Mouse (Mus musculus) kidney, adult 2 months (tissue): Measurements from ENCODE around the gene Csrnp2. TPM values are rescaled to one million over a fixed set of nuclear protein-coding genes. Genes with fewer than 3 reads are reported as not detected.

Source experiments
- DNase-seq: peaks from one replicate; pipeline ENCODE4 v3.0.0; 2021
- H3K27ac ChIP-seq: fragments of 200-500 bp; 2 replicates; pipeline ENCODE4 v1.5.1; 2012; ENCODE audit warnings: low read depth, low read length, control low read depth, inconsistent platforms; ENCODE audit not compliant: insufficient read depth
- H3K27me3 ChIP-seq: fragments of 200-500 bp; replicated peaks from 2 replicates; pipeline ENCODE4 v1.6.1; 2012; ENCODE audit warnings: mild to moderate bottlenecking, moderate library complexity, low read length, inconsistent platforms; ENCODE audit not compliant: control insufficient read depth, insufficient read depth
- H3K36me3 ChIP-seq: fragments of 200-500 bp; 2 replicates; pipeline ENCODE4 v1.6.1; 2012; ENCODE audit warnings: mild to moderate bottlenecking, moderate library complexity, low read length, inconsistent platforms; ENCODE audit not compliant: control insufficient read depth, insufficient read depth
- H3K4me1 ChIP-seq: fragments of 200-500 bp; 2 replicates; pipeline ENCODE4 v1.6.1; 2011; ENCODE audit warnings: low read length; ENCODE audit not compliant: control insufficient read depth, insufficient read depth
- H3K4me3 ChIP-seq: fragments of 200-500 bp; 2 replicates; pipeline ENCODE4 v1.5.1; 2011; ENCODE audit warnings: mild to moderate bottlenecking, low read depth, low read length, control low read depth; ENCODE audit not compliant: insufficient read depth
- CTCF ChIP-seq: fragments of 200-500 bp; conservative IDR thresholded peaks from 2 replicates; pipeline ENCODE4 v1.5.1; 2011; ENCODE audit warnings: low read depth, mild to moderate bottlenecking, control low read depth, low read length, moderate library complexity, mixed read lengths; ENCODE audit not compliant: insufficient read depth, insufficient read length
- POLR2A ChIP-seq: fragments of 200-500 bp; IDR thresholded peaks from one replicate; pipeline ENCODE4 v1.6.1; 2011; ENCODE audit warnings: low read depth, low read length, control low read depth
- WGBS: fragments of 180-500 bp; shearing (Covaris S2); methylation state at CpG from one replicate; pipeline ENCODE4 v1.1.7; 2018; 5-methylcytosine and 5-hydroxymethylcytosine counted together
- polyA plus RNA-seq: library from polyadenylated mRNA; depleted of rRNA; stranded (reverse); fragments of >200 nt; gene quantifications from 2 replicates; pipeline ENCODE4 v1.2.3, GENCODE M21; 2012

Csrnp2 gene
- polyA plus RNA-seq, 1 experiment, result 2.7 TPM

- Histone ChIP-seq H3K27me3 (no peaks in the 10 kb centered on the region), H3K4me1 (no peaks in the 10 kb centered on the region), H3K27ac (no peak overlapping the region), H3K36me3 (peaks cover 2% of the 10 kb centered on the region; the same call in 1 of the 2 replicates), H3K4me3 (no peak overlapping the region)
- TF ChIP-seq CTCF (no peak), POLR2A (no peak)
- 62% methylated on average over 10 of the region's 10 CpGs for WGBS
- DNase-seq, result no peak
These were observed 16.9 kb downstream of the Csrnp2 start for GRCm38 (mm10) chr15:100478351-100478750.

GRCm38 (mm10) chr15:100473926-100474503 is 21.3 kb downstream of the Csrnp2 start:
- WGBS, result 78% methylated on average over 7 of the region's 7 CpGs
- DNase-seq, result no peak
- Histone ChIP-seq H3K27ac (no peak overlapping the region), H3K4me1 (peaks cover 10% of the 10 kb centered on the region; the same call in 1 of the 2 replicates), H3K36me3 (no peaks in the 10 kb centered on the region), H3K27me3 (no peaks in the 10 kb centered on the region), H3K4me3 (no peak overlapping the region)
- no peak for TF ChIP-seq POLR2A
- no peak for TF ChIP-seq CTCF

- Histone ChIP-seq H3K4me3 (no peak overlapping the region), H3K36me3 (no peaks in the 10 kb centered on the region), H3K27me3 (no peaks in the 10 kb centered on the region), H3K27ac (no peak overlapping the region), H3K4me1 (peaks cover 13% of the 10 kb centered on the region; the same call in 1 of the 2 replicates)
- TF ChIP-seq POLR2A (no peak), CTCF (no peak)
- 40% methylated on average over 10 of the region's 10 CpGs for WGBS
- peak; percentile 62 for DNase-seq
These were observed 25.3 kb downstream of the Csrnp2 start for GRCm38 (mm10) chr15:100470037-100470436.

DNA sequence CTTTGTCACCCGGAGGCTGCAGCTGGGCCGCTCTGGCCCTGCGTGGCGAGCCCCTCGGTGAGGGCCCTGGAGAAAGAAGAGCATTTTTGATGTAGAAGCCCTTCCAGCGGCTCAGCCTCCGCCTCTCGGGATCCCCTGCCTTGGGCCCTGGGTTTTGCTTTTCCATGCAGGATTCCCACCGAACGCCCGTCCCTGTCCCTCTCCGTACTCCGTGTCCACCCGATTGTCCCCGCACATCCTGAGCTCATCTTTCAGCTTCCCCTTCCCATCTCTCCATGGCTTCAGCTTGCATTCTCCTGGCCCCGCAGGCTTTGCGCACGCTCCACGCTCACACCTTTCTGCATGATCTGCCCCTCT is 26.1 kb downstream of the Csrnp2 start:
- under 1% methylated on average over 19 of the region's 19 CpGs for WGBS

DNA sequence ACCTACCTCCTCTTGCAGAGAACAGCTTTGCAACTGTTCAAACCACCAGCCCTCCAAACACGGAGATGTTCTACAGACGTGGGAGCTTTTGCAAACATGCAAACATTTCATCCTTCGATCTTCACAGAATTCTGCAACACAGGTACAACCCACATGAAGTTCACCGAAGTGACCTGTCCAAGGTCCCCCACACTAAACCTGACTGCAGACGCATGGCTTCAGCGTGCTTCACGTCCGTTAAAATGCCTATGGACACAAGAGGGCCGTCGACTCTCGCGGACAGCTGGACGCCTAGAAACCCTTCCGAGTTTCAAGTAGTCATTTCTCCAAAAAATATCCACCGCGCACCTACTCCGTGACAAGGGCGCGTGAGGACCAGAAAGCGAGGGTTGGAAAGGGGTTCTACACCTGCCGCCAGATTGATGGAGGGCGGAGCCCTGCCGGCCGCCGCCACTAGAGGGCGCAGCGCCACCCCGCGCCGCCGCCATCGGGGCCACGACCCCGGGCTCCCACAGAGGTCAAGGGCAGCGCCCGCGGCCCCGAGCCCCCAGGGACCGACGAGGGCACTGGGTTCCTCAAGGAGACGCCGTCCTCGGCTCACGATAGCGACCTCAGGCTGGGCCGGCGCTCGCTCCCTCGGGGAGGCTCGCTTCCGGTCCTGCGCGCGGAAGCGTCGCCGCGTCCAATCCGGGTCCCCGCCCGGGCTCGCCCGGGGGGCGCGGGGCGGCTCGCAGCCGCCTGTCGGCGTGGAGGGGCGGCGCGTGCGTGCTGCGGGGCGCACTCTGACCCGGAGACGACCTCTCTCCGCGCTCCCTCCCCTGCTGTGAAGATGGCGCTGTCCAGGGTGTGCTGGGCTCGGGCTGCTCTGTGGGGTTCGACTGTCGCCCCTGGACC is 26.7 kb downstream of the Csrnp2 start, which contains the start of gene Letmd1:
TSS of gene Letmd1 (plus strand) at position 729 of the 894 bp plus-strand sequence.
- Histone ChIP-seq H3K27me3 (no peaks in the 10 kb centered on the region), H3K36me3 (no peaks in the 10 kb centered on the region), H3K4me1 (peaks cover 13% of the 10 kb centered on the region; the same call in 1 of the 2 replicates), H3K27ac (peak within 1 kb of the TSS; percentile 95), H3K4me3 (peak within 1 kb of the TSS; percentile 87)
- 1% methylated on average over 84 of the region's 84 CpGs for WGBS
- TF ChIP-seq POLR2A (peak; percentile 53), CTCF (peak; percentile 63)
- peak; percentile 93 for DNase-seq

More for the DNA sequence above, 26.1 kb downstream of the Csrnp2 start:
- H3K36me3 ChIP-seq, result no peaks in the 10 kb centered on the region
- H3K4me1 ChIP-seq, result peaks cover 13% of the 10 kb centered on the region; the same call in 1 of the 2 replicates
- no peak for DNase-seq
- H3K27me3 ChIP-seq, result no peaks in the 10 kb centered on the region
- H3K27ac ChIP-seq, result 0 out of 2 replicates have a peak overlapping the region, but pooled peaks have one; percentile 95
- H3K4me3 ChIP-seq, result peak overlapping the region; percentile 87
- no peak for TF ChIP-seq POLR2A
- no peak for TF ChIP-seq CTCF

GRCm38 (mm10) chr15:100467738-100468137 is 27.6 kb downstream of the Csrnp2 start:
- Histone ChIP-seq H3K4me3 (peak overlapping the region; percentile 87; the same call in 1 of the 2 replicates), H3K27me3 (no peaks in the 10 kb centered on the region), H3K27ac (no peak overlapping the region), H3K36me3 (no peaks in the 10 kb centered on the region), H3K4me1 (peaks cover 18% of the 10 kb centered on the region; the same call in 1 of the 2 replicates)
- DNase-seq, result no peak
- TF ChIP-seq POLR2A, result no peak
- TF ChIP-seq CTCF, result no peak
- WGBS, result 38% methylated on average over 6 of the region's 8 CpGs

DNA sequence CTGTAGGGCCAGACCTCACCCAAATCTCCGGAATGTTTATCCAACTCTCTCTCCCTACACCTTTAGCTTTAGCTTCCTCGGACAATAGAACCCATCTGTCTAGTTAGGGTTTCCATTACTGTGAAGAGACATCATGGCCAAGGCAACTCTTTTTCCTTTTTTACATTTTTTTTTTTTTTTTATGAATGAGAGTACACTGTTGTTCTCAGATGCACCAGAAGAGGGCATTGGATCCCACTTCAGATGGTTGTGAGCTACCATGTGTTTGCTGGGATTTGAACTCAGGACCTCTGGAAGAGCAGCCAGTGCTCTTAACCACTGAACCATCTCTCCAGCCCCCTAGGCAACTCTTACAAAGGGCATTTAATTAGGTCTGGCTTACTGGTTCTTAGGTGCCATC is 29.9 kb downstream of the Csrnp2 start:
- Histone ChIP-seq H3K36me3 (no peaks in the 10 kb centered on the region), H3K27ac (no peak overlapping the region), H3K4me3 (no peak overlapping the region), H3K4me1 (peaks cover 30% of the 10 kb centered on the region; the same call in 1 of the 2 replicates), H3K27me3 (no peaks in the 10 kb centered on the region)
- DNase-seq, result no peak
- no peak for TF ChIP-seq POLR2A
- TF ChIP-seq CTCF, result no peak
- 68% methylated on average over 2 of the region's 2 CpGs for WGBS
